Mouse (Mus musculus) hindbrain, embryonic 15.5 days (tissue): ENCODE results near the gene Ear2. TPM values are rescaled to one million over a fixed set of nuclear protein-coding genes. Genes with fewer than 3 reads are reported as not detected.
"Not testable (repeated sequence)": the region's sequence is repeated elsewhere in the genome, so short reads cannot be mapped to it uniquely, and the experiment has no call there.

ENCODE experiments used
- ATAC-seq: fragments of 200-750 bp; cut with Nextera tagmentation; 2 replicates; pipeline ENCODE4 v1.8.0; 2017; ENCODE audit warnings: low read depth, moderate number of reproducible peaks, moderate TSS enrichment; ENCODE audit not compliant: low FRiP score
- H3K27ac ChIP-seq: fragments of 300-500 bp; sonication (generic); replicated peaks from 2 replicates; pipeline ENCODE4 v1.5.1; 2015; ENCODE audit warnings: mild to moderate bottlenecking, inconsistent platforms
- H3K27me3 ChIP-seq: fragments of 300-500 bp; sonication (generic); 2 replicates; pipeline ENCODE4 v1.6.1; 2015; ENCODE audit warnings: control low read depth, inconsistent platforms
- H3K36me3 ChIP-seq: fragments of 300-500 bp; sonication (generic); 2 replicates; pipeline ENCODE4 v1.6.1; 2015; ENCODE audit warnings: control low read depth, inconsistent platforms
- H3K4me1 ChIP-seq: fragments of 300-500 bp; sonication (generic); replicated peaks from 2 replicates; pipeline ENCODE4 v1.6.1; 2015; ENCODE audit warnings: control low read depth, inconsistent platforms
- H3K4me2 ChIP-seq: fragments of 300-500 bp; sonication (generic); 2 replicates; pipeline ENCODE4 v1.6.1; 2015; ENCODE audit warnings: moderate library complexity, mild to moderate bottlenecking, inconsistent platforms
- H3K4me3 ChIP-seq: fragments of 300-500 bp; sonication (generic); 2 replicates; pipeline ENCODE4 v1.5.1; 2015; ENCODE audit warnings: mild to moderate bottlenecking, inconsistent platforms
- H3K9ac ChIP-seq: fragments of 300-500 bp; sonication (generic); 2 replicates; pipeline ENCODE4 v1.6.1; 2015; ENCODE audit warnings: inconsistent platforms
- H3K9me3 ChIP-seq: fragments of 300-500 bp; sonication (generic); 2 replicates; pipeline ENCODE4 v1.6.1; 2016; ENCODE audit warnings: control low read depth, inconsistent platforms
- WGBS: fragments of 180-500 bp; shearing (Covaris S2); methylation state at CpG from one replicate; pipeline ENCODE4 v1.1.7; 2015; 5-methylcytosine and 5-hydroxymethylcytosine counted together
- polyA plus RNA-seq: library from polyadenylated mRNA; unstranded; fragments of >200 nt; fragmentation: Nextera tagmentation; extraction: Ambion mirVana; gene quantifications from 2 replicates; pipeline ENCODE4 v1.2.1, GENCODE M21; 2015

Ear2 gene
- polyA plus RNA-seq, result not detected in 2 replicates

GRCm38 (mm10) chr14:44102354-44102753 is at the start of gene Ear2:
Gene Ear2 (plus strand): TSS chr14:44102654.
- not testable (repeated sequence) for ATAC-seq, H3K4me2 ChIP-seq, H3K4me3 ChIP-seq, H3K27me3 ChIP-seq, H3K36me3 ChIP-seq, H3K9me3 ChIP-seq, H3K9ac ChIP-seq, H3K4me1 ChIP-seq, H3K27ac ChIP-seq
- 84% methylated on average over 2 of the region's 2 CpGs for WGBS

DNA sequence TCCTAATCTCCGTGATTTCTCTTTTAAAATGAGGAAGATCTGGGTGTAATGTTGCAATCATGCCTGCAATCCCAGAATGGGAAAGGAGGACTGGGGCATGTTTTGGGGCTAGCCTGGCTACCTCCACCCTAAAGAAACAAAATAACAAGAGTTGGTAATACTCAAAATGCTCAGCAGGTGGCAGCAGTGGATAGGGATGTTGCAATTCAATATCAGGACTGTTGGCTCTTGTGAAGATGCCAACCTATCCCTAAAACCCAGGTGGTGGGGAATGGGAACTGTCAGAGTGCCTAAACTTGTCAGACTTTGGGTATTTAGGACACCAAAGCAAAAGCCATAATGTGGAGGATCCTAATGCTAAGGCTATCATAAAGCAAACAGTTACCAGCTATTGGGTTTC is 34.6 kb upstream of the Ear2 start:
- not testable (repeated sequence) for H3K9me3 ChIP-seq, H3K9ac ChIP-seq, H3K4me1 ChIP-seq, H3K36me3 ChIP-seq, H3K4me3 ChIP-seq, H3K4me2 ChIP-seq, H3K27ac ChIP-seq, ATAC-seq, H3K27me3 ChIP-seq
- 76% methylated on average over 1 of the region's 1 CpGs for WGBS

DNA sequence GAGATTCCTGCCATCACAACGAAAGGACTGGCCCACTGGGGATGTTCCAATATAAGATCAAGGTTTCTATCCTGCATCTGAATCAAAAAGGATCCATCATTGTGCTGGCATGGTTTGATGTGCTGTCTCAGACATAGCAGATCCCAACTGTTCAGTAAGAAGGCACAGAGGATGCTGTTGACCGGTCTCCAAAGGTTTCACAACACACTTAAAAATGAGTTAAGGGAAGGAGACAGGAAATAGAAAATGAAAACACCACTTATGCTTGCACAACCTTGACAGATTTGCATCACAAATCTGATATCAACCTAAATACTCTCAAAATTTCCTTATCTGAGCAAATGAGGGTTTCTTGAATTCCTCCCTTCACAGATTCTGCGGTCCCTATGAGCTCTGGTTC is 31.9 kb upstream of the Ear2 start:
- not testable (repeated sequence) for ATAC-seq, H3K36me3 ChIP-seq, H3K9me3 ChIP-seq, H3K4me2 ChIP-seq, H3K27ac ChIP-seq, H3K4me3 ChIP-seq, H3K9ac ChIP-seq, H3K27me3 ChIP-seq, H3K4me1 ChIP-seq
- WGBS, result 88% methylated on average over 2 of the region's 3 CpGs

- not testable (repeated sequence) for H3K4me3 ChIP-seq, H3K4me2 ChIP-seq, H3K27me3 ChIP-seq, ATAC-seq, H3K36me3 ChIP-seq, H3K9me3 ChIP-seq, H3K4me1 ChIP-seq, H3K27ac ChIP-seq, H3K9ac ChIP-seq
- WGBS, result 83% methylated on average over 5 of the region's 5 CpGs
Measured at GRCm38 (mm10) chr14:44077785-44078341, 24.6 kb upstream of the Ear2 start.

DNA sequence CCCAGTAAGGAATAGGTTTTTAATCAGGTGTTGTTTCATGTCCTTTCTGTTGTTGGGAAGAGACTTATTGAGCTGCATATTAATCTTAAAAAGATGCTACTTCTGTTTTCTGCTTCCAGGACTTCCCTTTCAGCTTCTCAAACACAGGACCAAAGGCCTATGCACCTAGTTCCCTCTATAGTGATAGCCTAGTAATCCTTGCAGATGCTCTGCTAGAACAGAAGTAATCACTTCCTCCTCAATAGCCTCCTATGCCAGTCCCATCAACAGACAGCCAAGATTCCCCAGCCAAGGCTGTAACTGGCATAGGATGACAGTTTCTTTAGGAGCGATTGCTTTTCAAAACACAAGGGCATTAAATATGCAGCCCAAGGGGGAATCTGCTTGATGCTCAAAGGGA is 15.9 kb upstream of the Ear2 start:
- not testable (repeated sequence) for H3K9ac ChIP-seq, H3K4me1 ChIP-seq, H3K9me3 ChIP-seq, H3K27me3 ChIP-seq, H3K4me3 ChIP-seq, H3K36me3 ChIP-seq, H3K4me2 ChIP-seq, H3K27ac ChIP-seq, ATAC-seq
- 91% methylated on average over 1 of the region's 1 CpGs for WGBS

DNA sequence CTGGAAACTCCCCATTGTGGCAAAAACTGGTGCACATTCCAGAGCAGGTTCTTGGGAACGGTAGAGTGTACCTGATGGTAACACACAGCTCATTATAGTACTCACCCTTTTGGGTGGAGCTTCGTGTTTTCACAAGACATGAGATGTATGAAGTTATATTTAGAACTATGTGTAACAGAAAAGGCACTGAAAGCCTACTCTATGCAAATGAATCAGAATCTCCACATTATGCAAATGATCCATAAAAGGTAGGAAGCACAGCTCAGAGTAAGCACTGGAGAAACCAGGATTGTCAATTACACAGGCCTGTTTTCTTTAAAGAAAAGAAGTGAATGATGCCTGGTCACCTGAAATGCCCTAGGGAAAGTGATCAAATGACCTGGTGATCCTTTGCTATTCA is 14.9 kb upstream of the Ear2 start:
- not testable (repeated sequence) for H3K4me3 ChIP-seq, H3K4me2 ChIP-seq, H3K27ac ChIP-seq, ATAC-seq, H3K27me3 ChIP-seq, H3K4me1 ChIP-seq, H3K9ac ChIP-seq, H3K9me3 ChIP-seq, H3K36me3 ChIP-seq
- 88% methylated on average over 2 of the region's 2 CpGs for WGBS

DNA sequence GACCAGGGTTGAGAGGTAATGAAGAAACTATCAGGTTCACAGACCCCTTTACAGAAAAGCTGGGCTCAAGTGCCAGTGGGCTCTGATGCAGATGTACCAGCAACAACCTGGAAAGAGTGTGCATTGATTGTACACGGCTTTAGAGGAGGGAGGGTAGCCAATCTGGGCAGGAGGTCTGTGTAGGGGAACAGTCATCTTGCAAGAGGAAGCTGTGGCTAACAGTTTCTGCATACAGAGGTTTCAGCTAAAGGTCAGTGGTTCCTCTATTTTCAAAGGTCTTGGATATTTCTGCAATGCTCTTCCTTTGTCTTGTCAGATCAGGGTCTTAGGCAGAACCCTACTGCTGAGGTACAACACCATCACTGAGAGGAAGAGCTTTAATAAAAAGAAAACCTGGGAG is 10.9 kb upstream of the Ear2 start:
- not testable (repeated sequence) for H3K4me1 ChIP-seq, H3K4me3 ChIP-seq, H3K36me3 ChIP-seq, H3K4me2 ChIP-seq, H3K27me3 ChIP-seq, H3K9me3 ChIP-seq, H3K27ac ChIP-seq, ATAC-seq, H3K9ac ChIP-seq
- 74% methylated on average over 1 of the region's 1 CpGs for WGBS

- H3K9ac ChIP-seq, H3K4me3 ChIP-seq, H3K4me1 ChIP-seq, H3K4me2 ChIP-seq, H3K36me3 ChIP-seq, H3K9me3 ChIP-seq, ATAC-seq, H3K27me3 ChIP-seq, H3K27ac ChIP-seq: not testable (repeated sequence)
- WGBS, result 72% methylated on average over 5 of the region's 5 CpGs
Measured at GRCm38 (mm10) chr14:44094445-44094844, 8.0 kb upstream of the Ear2 start.

DNA sequence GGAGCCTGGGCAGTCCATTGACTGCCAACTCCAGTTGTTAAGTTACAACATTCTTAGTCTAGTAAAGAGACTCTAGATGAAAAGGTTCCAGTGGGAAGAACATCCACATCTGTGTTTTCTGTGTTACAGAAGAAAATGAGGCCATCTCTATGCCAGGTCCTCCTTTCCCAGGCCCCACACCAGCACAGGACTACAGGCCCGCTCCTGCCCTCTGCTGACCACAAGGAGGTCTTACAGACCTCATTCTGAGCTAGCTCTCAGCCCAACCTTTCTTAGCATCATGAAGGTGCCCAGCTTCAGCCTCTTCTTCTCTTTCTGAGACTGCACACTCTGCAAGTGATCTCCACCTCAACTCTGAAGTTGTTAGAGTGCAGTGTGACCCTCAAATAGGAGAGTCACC is 2.4 kb upstream of the Ear2 start:
- H3K36me3 ChIP-seq, H3K27me3 ChIP-seq, ATAC-seq, H3K9me3 ChIP-seq, H3K9ac ChIP-seq, H3K4me3 ChIP-seq, H3K4me2 ChIP-seq, H3K27ac ChIP-seq, H3K4me1 ChIP-seq: not testable (repeated sequence)
- no CpG with 5 or more reads among the region's 1 CpGs for WGBS

DNA sequence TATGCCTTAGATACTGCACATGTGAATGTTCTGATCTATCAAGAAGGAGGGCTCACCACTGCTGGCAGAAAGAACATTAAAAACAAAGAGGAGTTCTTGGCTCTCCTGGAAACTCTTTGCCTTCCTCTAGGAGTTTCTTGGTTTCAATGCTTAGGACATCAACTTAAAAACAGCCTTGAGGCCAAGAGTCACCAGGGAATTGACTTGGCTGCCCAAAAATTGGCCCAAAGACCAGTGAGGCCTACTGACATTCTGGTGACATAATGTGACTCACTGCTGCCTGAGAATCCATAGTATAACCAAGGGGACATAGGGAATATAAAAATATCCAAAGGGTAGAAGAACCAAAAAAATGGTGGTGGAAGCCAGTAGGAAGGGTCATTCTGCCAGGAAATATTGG is 8.5 kb downstream of the Ear2 start:
- Histone ChIP-seq H3K27ac (no peak overlapping the region), H3K4me1 (no peaks in the 10 kb centered on the region), H3K9ac (no peak overlapping the region), H3K4me2 (no peak overlapping the region), H3K9me3 (no peaks in the 10 kb centered on the region), H3K4me3 (no peak overlapping the region), H3K36me3 (no peaks in the 10 kb centered on the region), H3K27me3 (no peaks in the 10 kb centered on the region)
- no peak for ATAC-seq

- not testable (repeated sequence) for H3K36me3 ChIP-seq
- 87% methylated on average over 3 of the region's 4 CpGs for WGBS
Measured at GRCm38 (mm10) chr14:44123551-44123950, 21.1 kb downstream of the Ear2 start, which contains the start of gene Gm3327. Gene Gm3327 (plus strand): TSS chr14:44123851.

More at GRCm38 (mm10) chr14:44123551-44123950, 21.1 kb downstream of the Ear2 start, which contains the start of gene Gm3327:
- not testable (repeated sequence) for H3K4me3 ChIP-seq, ATAC-seq, H3K9me3 ChIP-seq, H3K27me3 ChIP-seq, H3K9ac ChIP-seq, H3K4me2 ChIP-seq, H3K27ac ChIP-seq, H3K4me1 ChIP-seq
